Mouse (Mus musculus) bone marrow, adult 2 months (tissue): ENCODE data around the gene Mycl.

Experiments
- CTCF ChIP-seq: fragments of 200-500 bp; IDR thresholded peaks from 2 replicates; pipeline ENCODE4 v1.5.1; 2011; ENCODE audit warnings: low read length, control low read depth; ENCODE audit not compliant: control insufficient read depth, insufficient read depth
- POLR2A ChIP-seq: fragments of 200-500 bp; IDR thresholded peaks from 2 replicates; pipeline ENCODE4 v1.6.1; 2011; ENCODE audit warnings: low read depth, mild to moderate bottlenecking, control low read depth, low read length, borderline replicate concordance; ENCODE audit not compliant: control insufficient read depth

GRCm38 (mm10) chr4:123005054-123005966, 9.9 kb downstream of the Mycl start:
- TF ChIP-seq POLR2A (no peak), CTCF (no peak)
